Mouse (Mus musculus): Measurements from ENCODE around the gene Dusp21. TPM values are rescaled to one million over a fixed set of nuclear protein-coding genes. Genes with fewer than 3 reads are reported as not detected.

Gene Dusp21
- polyA plus RNA-seq, 1 experiment, result not detected

- no peak overlapping the region for H3K4me2 ChIP-seq (ENCODE audit: low read depth)
- H3K36me3 ChIP-seq (ENCODE audit: control insufficient read depth, insufficient read depth), result no peaks in the 10 kb centered on the region
- no peak overlapping the region for H3K4me3 ChIP-seq
- no peak overlapping the region for H3ac ChIP-seq (ENCODE audit: control insufficient read depth, insufficient read length)
- TF ChIP-seq REST (IDR thresholded peaks at IDR 0.05; ENCODE audit: insufficient read depth, insufficient read length) (no peak), MYOD1 (IDR thresholded peaks at IDR 0.05; ENCODE audit: control insufficient read depth in 1 of 3, insufficient read length in 2 of 3, low read depth in 2 of 3) (no peak), SRF (IDR thresholded peaks at IDR 0.05; ENCODE audit: control insufficient read depth, insufficient read length, low read depth) (no peak), POLR2AphosphoS2 (IDR thresholded peaks at IDR 0.05; ENCODE audit: insufficient read length, low read depth) (no peak), MYOG (IDR thresholded peaks at IDR 0.05; ENCODE audit: control insufficient read depth in 1 of 3, insufficient read depth in 1 of 3, insufficient read length in 2 of 3, low read depth in 2 of 3) (no peak), CEBPB (IDR thresholded peaks at IDR 0.05; ENCODE audit: insufficient read depth, poor library complexity, severe bottlenecking) (no peak), TCF12 (IDR thresholded peaks at IDR 0.05; ENCODE audit: insufficient read depth, poor library complexity, severe bottlenecking) (no peak), POLR2A (IDR thresholded peaks at IDR 0.05; ENCODE audit: insufficient read length, low read depth) (no peak), TCF3 (IDR thresholded peaks at IDR 0.05; ENCODE audit: insufficient read length, low read depth) (no peak), E2F4 (IDR thresholded peaks at IDR 0.05; ENCODE audit: insufficient read depth) (no peak), MAX (IDR thresholded peaks at IDR 0.05; ENCODE audit: low read depth) (no peak), USF1 (IDR thresholded peaks at IDR 0.05; ENCODE audit: low read depth) (no peak)
- H3K79me2 ChIP-seq (ENCODE audit: control insufficient read depth, insufficient read depth), result peaks cover 98% of the 10 kb centered on the region
- H3K27me3 ChIP-seq (ENCODE audit: control insufficient read depth, insufficient read depth, insufficient read length), result no peaks in the 10 kb centered on the region
Observed at GRCm38 (mm10) chrX:18187203-18187602, 41.5 kb downstream of the Dusp21 start.

- no peaks in the 10 kb centered on the region for H3K36me3 ChIP-seq (ENCODE audit: control insufficient read depth, insufficient read depth)
- H3K4me2 ChIP-seq (ENCODE audit: low read depth), result no peak overlapping the region
- TF ChIP-seq POLR2A (IDR thresholded peaks at IDR 0.05; ENCODE audit: insufficient read length, low read depth) (no peak), E2F4 (IDR thresholded peaks at IDR 0.05; ENCODE audit: insufficient read depth) (no peak), POLR2AphosphoS2 (IDR thresholded peaks at IDR 0.05; ENCODE audit: insufficient read length, low read depth) (no peak), USF1 (IDR thresholded peaks at IDR 0.05; ENCODE audit: low read depth) (no peak), CEBPB (IDR thresholded peaks at IDR 0.05; ENCODE audit: insufficient read depth, poor library complexity, severe bottlenecking) (no peak), MAX (IDR thresholded peaks at IDR 0.05; ENCODE audit: low read depth) (no peak), TCF12 (IDR thresholded peaks at IDR 0.05; ENCODE audit: insufficient read depth, poor library complexity, severe bottlenecking) (no peak), MYOD1 (IDR thresholded peaks at IDR 0.05; ENCODE audit: control insufficient read depth in 1 of 3, insufficient read length in 2 of 3, low read depth in 2 of 3) (no peak), REST (IDR thresholded peaks at IDR 0.05; ENCODE audit: insufficient read depth, insufficient read length) (no peak), MYOG (IDR thresholded peaks at IDR 0.05; ENCODE audit: control insufficient read depth in 1 of 3, insufficient read depth in 1 of 3, insufficient read length in 2 of 3, low read depth in 2 of 3) (no peak), TCF3 (IDR thresholded peaks at IDR 0.05; ENCODE audit: insufficient read length, low read depth) (no peak)
- no peaks in the 10 kb centered on the region for H3K27me3 ChIP-seq (ENCODE audit: control insufficient read depth, insufficient read depth, insufficient read length)
- H3ac ChIP-seq (ENCODE audit: control insufficient read depth, insufficient read length), result no peak overlapping the region
- no peak overlapping the region for H3K4me3 ChIP-seq
- H3K79me2 ChIP-seq (ENCODE audit: control insufficient read depth, insufficient read depth), result peaks cover 98% of the 10 kb centered on the region
Observed at GRCm38 (mm10) chrX:18188293-18188692, 42.6 kb downstream of the Dusp21 start.

Other genes with a start within 250 kb of the Dusp21 start
- 5.7 TPM for gene Kdm6a, start 16.7 kb downstream of the Dusp21 start, polyA plus RNA-seq (2012; fragmentation: generic; extraction: Trizol)